Mouse (Mus musculus): Measurements from ENCODE around the gene Cyfip2. TPM values are rescaled to one million over a fixed set of nuclear protein-coding genes. Genes with fewer than 3 reads are reported as not detected.

Cyfip2 gene
- total RNA-seq, 1 experiment from 2014 or later = 69.0 TPM

DNA sequence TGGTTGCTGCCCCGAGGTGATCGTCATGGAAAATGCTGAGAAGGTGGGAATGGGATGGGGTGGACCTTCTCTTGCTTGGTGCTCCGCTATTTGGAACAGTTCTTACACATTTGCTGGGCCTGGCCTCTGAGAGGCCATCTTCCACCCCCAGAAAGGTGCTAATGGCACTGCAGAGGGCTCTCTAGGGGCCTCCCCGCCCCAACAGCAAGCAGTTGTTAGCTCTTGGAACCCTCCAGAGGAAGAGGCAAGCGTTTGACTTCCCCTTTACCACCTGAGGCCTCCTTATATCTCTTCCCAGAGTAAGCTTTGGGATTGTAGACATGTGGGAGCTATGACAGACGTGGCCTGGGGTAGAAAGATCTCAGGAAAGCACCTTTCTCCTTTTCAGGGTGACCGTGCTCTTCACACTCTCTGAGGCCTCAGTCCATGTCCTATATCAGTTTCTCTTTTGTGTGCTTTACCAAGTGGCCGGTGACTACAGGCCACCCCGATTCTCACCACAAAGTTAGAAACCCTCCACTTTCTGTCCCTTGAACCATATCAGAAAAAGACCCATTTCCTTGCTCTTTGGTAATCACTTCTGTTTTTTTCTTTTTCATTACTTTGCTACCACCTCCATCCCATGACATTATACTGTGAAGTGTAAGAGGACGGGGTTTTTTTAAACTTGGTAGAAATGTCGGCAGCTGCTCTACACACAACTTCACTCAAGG is 167.3 kb downstream of the Cyfip2 start:
- no peak for ATAC-seq (replicated peaks; ENCODE audit: low read depth, poor library complexity, severe bottlenecking)

Other genes with a start within 250 kb of the Cyfip2 start
- not detected in 2 replicates for gene Nipal4, start 146.4 kb downstream of the Cyfip2 start, total RNA-seq (2017)
- gene Fndc9, start 77.3 kb downstream of the Cyfip2 start, total RNA-seq (2017) = 0.23 TPM in 1 of 2 replicates, not detected in the other
- 0.87 and 1.1 TPM in 2 replicates for gene Itk, start 76.7 kb upstream of the Cyfip2 start, total RNA-seq (2017)
- not detected in 2 replicates for gene Fam71b, start 83.7 kb upstream of the Cyfip2 start, total RNA-seq (2017)
- 38.7 and 45.2 TPM in 2 replicates for gene Med7, start 124.1 kb upstream of the Cyfip2 start, total RNA-seq (2017)
- 1.2 and 4.4 TPM in 2 replicates for gene Havcr2, start 142.1 kb upstream of the Cyfip2 start, total RNA-seq (2017)
- not detected in 2 replicates for gene Gm12169, start 211.4 kb upstream of the Cyfip2 start, total RNA-seq (2017)